Mouse (Mus musculus): ENCODE measurements around the gene Bnip2. TPM values are rescaled to one million over a fixed set of nuclear protein-coding genes. Genes with fewer than 3 reads are reported as not detected.

Gene Bnip2
- polyA plus RNA-seq, 1 experiment from 2014 or later = 121 TPM

DNA sequence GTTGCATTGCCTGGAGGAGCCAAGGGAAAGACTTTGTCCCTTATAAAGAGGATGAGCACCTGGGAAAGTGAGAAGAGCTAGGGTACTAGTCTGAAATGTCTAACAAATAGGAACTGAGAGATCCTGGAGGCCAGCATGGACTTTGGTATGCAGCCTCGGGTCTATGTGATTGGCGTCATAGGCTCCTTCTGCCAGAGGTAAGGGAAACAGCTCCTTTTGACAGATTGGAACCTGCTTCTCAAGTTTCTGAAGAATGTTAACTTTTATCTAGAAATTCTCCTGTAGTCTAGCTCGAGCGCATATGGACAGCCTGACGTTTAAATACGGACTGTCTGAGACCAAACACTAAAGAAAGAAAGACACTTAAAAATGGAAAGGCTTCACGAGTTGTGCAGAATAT, 48.7 kb downstream of the Bnip2 start, which contains the start of gene Gcnt3:
Gene Gcnt3, minus strand, starts transcription at position 101 of the 400 bp plus-strand sequence.
- Histone ChIP-seq H3K9me3 (ENCODE audit: control insufficient read depth, low read length) (no peaks in the 10 kb centered on the region), H3K4me3 (ENCODE audit: low read depth, low read length) (no peak within 1 kb of the TSS)
- WGBS = 95% methylated on average over 7 of the region's 7 CpGs

GRCm38 (mm10) chr9:70039597-70040385, 50.5 kb downstream of the Bnip2 start:
- WGBS = 89% methylated on average over 6 of the region's 6 CpGs

More for the DNA sequence above, 48.7 kb downstream of the Bnip2 start, which contains the start of gene Gcnt3:
- DNase-seq (ENCODE audit: low spot score) (no peak), ATAC-seq (ENCODE audit: insufficient read depth, low FRiP score, low TSS enrichment) (no peak)
- Histone ChIP-seq H3K4me1 (ENCODE audit: control insufficient read depth, insufficient read depth, low read length) (no peaks in the 10 kb centered on the region), H3K9ac (ENCODE audit: low read length) (no peak within 1 kb of the TSS), H3K4me2 (ENCODE audit: low read depth) (no peak within 1 kb of the TSS), H3K27ac (ENCODE audit: low read depth, low read length) (no peak within 1 kb of the TSS), H3K27me3 (ENCODE audit: control insufficient read depth, insufficient read depth, low read length) (no peaks in the 10 kb centered on the region), H3K36me3 (ENCODE audit: control insufficient read depth, insufficient read depth, low read length) (no peaks in the 10 kb centered on the region)

DNA sequence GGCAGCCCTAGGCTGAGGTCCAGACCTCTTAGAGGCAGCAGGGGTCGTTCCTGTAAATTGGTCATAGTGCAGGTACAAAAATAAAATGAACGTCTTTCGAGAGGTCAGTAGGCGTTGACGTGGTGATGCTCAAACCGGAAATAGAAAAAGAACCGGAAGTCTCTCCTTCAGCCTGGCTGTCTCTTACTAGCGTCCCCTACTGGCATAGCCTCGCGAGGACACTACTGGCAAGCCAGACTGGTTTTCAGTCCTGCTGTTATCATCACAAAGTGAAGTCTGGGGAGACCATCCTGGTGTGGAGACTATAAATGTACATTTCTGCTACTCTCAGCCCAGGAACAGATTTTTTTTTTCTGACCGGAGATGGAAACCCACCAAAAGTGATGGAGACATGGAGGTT, 51.3 kb downstream of the Bnip2 start:
- WGBS = 89% methylated on average over 11 of the region's 11 CpGs
- no peaks in the 10 kb centered on the region for H3K36me3 ChIP-seq (ENCODE audit: control insufficient read depth, insufficient read depth, low read length)
- H3K9me3 ChIP-seq (ENCODE audit: control insufficient read depth, low read length) = no peaks in the 10 kb centered on the region
- no peak overlapping the region for H3K27ac ChIP-seq (ENCODE audit: low read depth, low read length)
- no peaks in the 10 kb centered on the region for H3K27me3 ChIP-seq (ENCODE audit: control insufficient read depth, insufficient read depth, low read length)
- no peak overlapping the region for H3K4me3 ChIP-seq (ENCODE audit: low read depth, low read length)
- H3K4me1 ChIP-seq (ENCODE audit: control insufficient read depth, insufficient read depth, low read length) = no peaks in the 10 kb centered on the region
- DNase-seq (ENCODE audit: low spot score) (no peak), ATAC-seq (ENCODE audit: insufficient read depth, low FRiP score, low TSS enrichment) (no peak)
- H3K4me2 ChIP-seq (ENCODE audit: low read depth) = no peak overlapping the region
- no peak overlapping the region for H3K9ac ChIP-seq (ENCODE audit: low read length)

More at GRCm38 (mm10) chr9:70039597-70040385, 50.5 kb downstream of the Bnip2 start:
- DNase-seq (ENCODE audit: low spot score) = no peak
- no peak overlapping the region for H3K9ac ChIP-seq (ENCODE audit: low read length)
- no peak overlapping the region for H3K4me3 ChIP-seq (ENCODE audit: low read depth, low read length)
- no peaks in the 10 kb centered on the region for H3K9me3 ChIP-seq (ENCODE audit: control insufficient read depth, low read length)
- no peak for ATAC-seq (ENCODE audit: insufficient read depth, low FRiP score, low TSS enrichment)
- H3K4me1 ChIP-seq (ENCODE audit: control insufficient read depth, insufficient read depth, low read length) = no peaks in the 10 kb centered on the region
- no peak overlapping the region for H3K27ac ChIP-seq (ENCODE audit: low read depth, low read length)
- no peaks in the 10 kb centered on the region for H3K27me3 ChIP-seq (ENCODE audit: control insufficient read depth, insufficient read depth, low read length)
- H3K4me2 ChIP-seq (ENCODE audit: low read depth) = no peak overlapping the region
- H3K36me3 ChIP-seq (ENCODE audit: control insufficient read depth, insufficient read depth, low read length) = no peaks in the 10 kb centered on the region

DNA sequence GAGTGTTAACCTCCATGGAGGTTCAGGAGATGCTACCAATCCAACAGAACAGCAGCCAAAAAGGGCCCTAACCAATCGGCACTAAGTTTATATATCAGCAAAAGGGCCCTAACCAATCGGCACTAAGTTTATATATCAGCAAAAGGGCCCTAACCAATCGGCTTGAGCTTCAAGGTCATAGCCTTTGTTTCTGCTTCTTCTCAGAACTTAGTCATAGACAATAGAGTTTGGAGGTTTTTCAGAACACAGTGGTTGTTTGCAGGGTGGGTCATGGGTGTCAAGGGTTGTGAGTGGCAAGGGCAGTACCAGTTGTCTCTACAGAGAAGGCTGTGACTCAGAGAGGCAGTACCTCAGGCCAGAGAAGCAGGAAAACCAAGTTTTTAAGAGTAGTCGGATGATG, 52.9 kb downstream of the Bnip2 start:
- Histone ChIP-seq H3K4me3 (ENCODE audit: low read depth, low read length) (no peak overlapping the region), H3K9ac (ENCODE audit: low read length) (no peak overlapping the region), H3K4me1 (ENCODE audit: control insufficient read depth, insufficient read depth, low read length) (no peaks in the 10 kb centered on the region), H3K36me3 (ENCODE audit: control insufficient read depth, insufficient read depth, low read length) (no peaks in the 10 kb centered on the region), H3K27me3 (ENCODE audit: control insufficient read depth, insufficient read depth, low read length) (no peaks in the 10 kb centered on the region), H3K27ac (ENCODE audit: low read depth, low read length) (no peak overlapping the region), H3K9me3 (ENCODE audit: control insufficient read depth, low read length) (no peaks in the 10 kb centered on the region), H3K4me2 (ENCODE audit: low read depth) (no peak overlapping the region)
- DNase-seq (ENCODE audit: low spot score) = no peak
- WGBS = 89% methylated on average over 4 of the region's 4 CpGs
- ATAC-seq (ENCODE audit: insufficient read depth, low FRiP score, low TSS enrichment) = no peak

DNA sequence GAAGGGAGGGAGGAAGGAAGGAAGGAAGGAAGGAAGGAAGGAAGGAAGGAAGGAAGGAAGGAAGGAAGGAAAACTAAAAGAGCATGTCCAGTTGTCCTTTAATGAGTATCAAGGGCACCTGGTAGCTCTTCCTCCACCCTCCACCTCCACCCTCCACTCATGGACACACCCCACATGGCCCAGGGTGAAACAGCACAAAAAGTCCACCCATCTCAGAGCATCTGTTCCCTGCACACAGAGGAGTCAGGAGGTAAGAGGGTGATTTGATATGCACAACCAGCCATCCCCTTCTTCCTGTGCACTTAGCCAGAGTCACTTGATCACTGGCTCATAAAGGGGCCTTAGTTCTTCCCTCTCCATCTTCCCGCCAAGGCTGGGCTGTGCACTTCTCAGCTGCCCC, 53.7 kb downstream of the Bnip2 start:
- no peaks in the 10 kb centered on the region for H3K4me1 ChIP-seq (ENCODE audit: control insufficient read depth, insufficient read depth, low read length)
- no peak overlapping the region for H3K4me2 ChIP-seq (ENCODE audit: low read depth)
- no peak overlapping the region for H3K27ac ChIP-seq (ENCODE audit: low read depth, low read length)
- no peaks in the 10 kb centered on the region for H3K9me3 ChIP-seq (ENCODE audit: control insufficient read depth, low read length)
- DNase-seq (ENCODE audit: low spot score) (no peak), ATAC-seq (ENCODE audit: insufficient read depth, low FRiP score, low TSS enrichment) (no peak)
- H3K4me3 ChIP-seq (ENCODE audit: low read depth, low read length) = no peak overlapping the region
- H3K27me3 ChIP-seq (ENCODE audit: control insufficient read depth, insufficient read depth, low read length) = no peaks in the 10 kb centered on the region
- no peaks in the 10 kb centered on the region for H3K36me3 ChIP-seq (ENCODE audit: control insufficient read depth, insufficient read depth, low read length)
- 44% methylated on average over 1 of the region's 1 CpGs for WGBS
- H3K9ac ChIP-seq (ENCODE audit: low read length) = no peak overlapping the region

GRCm38 (mm10) chr9:70044865-70045264, 55.6 kb downstream of the Bnip2 start:
- no peak overlapping the region for H3K27ac ChIP-seq (ENCODE audit: low read depth, low read length)
- no peak overlapping the region for H3K9ac ChIP-seq (ENCODE audit: low read length)
- no peak overlapping the region for H3K4me3 ChIP-seq (ENCODE audit: low read depth, low read length)
- H3K4me1 ChIP-seq (ENCODE audit: control insufficient read depth, insufficient read depth, low read length) = no peaks in the 10 kb centered on the region
- H3K9me3 ChIP-seq (ENCODE audit: control insufficient read depth, low read length) = no peaks in the 10 kb centered on the region
- no peak for DNase-seq (ENCODE audit: low spot score)
- H3K36me3 ChIP-seq (ENCODE audit: control insufficient read depth, insufficient read depth, low read length) = no peaks in the 10 kb centered on the region
- 85% methylated on average over 2 of the region's 2 CpGs for WGBS
- no peaks in the 10 kb centered on the region for H3K27me3 ChIP-seq (ENCODE audit: control insufficient read depth, insufficient read depth, low read length)
- no peak overlapping the region for H3K4me2 ChIP-seq (ENCODE audit: low read depth)
- ATAC-seq (ENCODE audit: insufficient read depth, low FRiP score, low TSS enrichment) = no peak

DNA sequence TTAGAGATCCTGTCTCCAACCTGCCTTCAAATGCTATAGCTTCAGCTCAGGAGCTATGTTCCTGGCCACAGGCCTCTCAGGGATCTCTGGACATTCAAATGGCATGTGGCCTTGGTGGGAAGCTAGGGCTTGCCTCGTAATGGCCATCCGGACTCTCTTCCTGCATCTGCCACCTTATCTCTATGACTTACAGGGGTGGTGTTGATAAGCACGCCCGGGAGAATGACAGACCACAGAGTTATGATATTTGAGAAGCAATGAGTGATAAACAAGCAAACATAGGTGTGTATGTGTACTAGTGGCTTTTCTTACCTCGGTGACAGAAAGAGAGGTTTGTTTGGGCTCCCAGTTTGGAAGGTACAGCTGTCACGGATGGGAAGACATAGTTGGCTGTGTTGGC, 57.0 kb downstream of the Bnip2 start:
- H3K4me2 ChIP-seq (ENCODE audit: low read depth) = no peak overlapping the region
- H3K9me3 ChIP-seq (ENCODE audit: control insufficient read depth, low read length) = no peaks in the 10 kb centered on the region
- DNase-seq (ENCODE audit: low spot score) (no peak), ATAC-seq (ENCODE audit: insufficient read depth, low FRiP score, low TSS enrichment) (no peak)
- no peak overlapping the region for H3K27ac ChIP-seq (ENCODE audit: low read depth, low read length)
- no peak overlapping the region for H3K9ac ChIP-seq (ENCODE audit: low read length)
- H3K36me3 ChIP-seq (ENCODE audit: control insufficient read depth, insufficient read depth, low read length) = no peaks in the 10 kb centered on the region
- no peaks in the 10 kb centered on the region for H3K4me1 ChIP-seq (ENCODE audit: control insufficient read depth, insufficient read depth, low read length)
- no peaks in the 10 kb centered on the region for H3K27me3 ChIP-seq (ENCODE audit: control insufficient read depth, insufficient read depth, low read length)
- 95% methylated on average over 6 of the region's 6 CpGs for WGBS
- H3K4me3 ChIP-seq (ENCODE audit: low read depth, low read length) = no peak overlapping the region

DNA sequence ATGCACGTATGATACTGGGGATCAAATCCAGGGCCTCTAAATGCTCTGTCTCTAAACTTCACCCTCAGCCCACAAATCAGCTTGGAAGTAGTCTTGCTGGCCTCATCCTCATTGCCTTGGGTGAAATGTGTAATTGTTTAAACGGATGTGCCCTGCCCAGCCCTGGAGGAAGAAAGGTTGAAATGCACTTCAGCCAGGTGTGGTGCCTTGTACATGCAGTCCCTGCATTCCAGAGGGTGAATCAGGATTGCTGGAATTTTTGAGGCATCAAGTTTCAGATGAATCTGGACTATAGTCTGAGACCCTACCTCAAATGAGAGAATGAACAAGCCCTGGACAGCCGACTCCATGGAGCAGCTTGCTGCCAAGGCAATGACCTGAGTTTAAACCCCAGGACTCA, 58.6 kb downstream of the Bnip2 start:
- no peak overlapping the region for H3K27ac ChIP-seq (ENCODE audit: low read depth, low read length)
- no peak overlapping the region for H3K4me3 ChIP-seq (ENCODE audit: low read depth, low read length)
- no peaks in the 10 kb centered on the region for H3K9me3 ChIP-seq (ENCODE audit: control insufficient read depth, low read length)
- ATAC-seq (ENCODE audit: insufficient read depth, low FRiP score, low TSS enrichment) (no peak), DNase-seq (ENCODE audit: low spot score) (no peak)
- no peaks in the 10 kb centered on the region for H3K27me3 ChIP-seq (ENCODE audit: control insufficient read depth, insufficient read depth, low read length)
- H3K36me3 ChIP-seq (ENCODE audit: control insufficient read depth, insufficient read depth, low read length) = no peaks in the 10 kb centered on the region
- H3K4me1 ChIP-seq (ENCODE audit: control insufficient read depth, insufficient read depth, low read length) = no peaks in the 10 kb centered on the region
- no peak overlapping the region for H3K9ac ChIP-seq (ENCODE audit: low read length)
- H3K4me2 ChIP-seq (ENCODE audit: low read depth) = no peak overlapping the region
- WGBS = 60% methylated on average over 3 of the region's 3 CpGs

GRCm38 (mm10) chr9:70048280-70048679, 59.0 kb downstream of the Bnip2 start:
- DNase-seq (ENCODE audit: low spot score) (no peak), ATAC-seq (ENCODE audit: insufficient read depth, low FRiP score, low TSS enrichment) (no peak)
- no peak overlapping the region for H3K4me3 ChIP-seq (ENCODE audit: low read depth, low read length)
- H3K9me3 ChIP-seq (ENCODE audit: control insufficient read depth, low read length) = no peaks in the 10 kb centered on the region
- WGBS = 47% methylated on average over 5 of the region's 5 CpGs
- no peaks in the 10 kb centered on the region for H3K36me3 ChIP-seq (ENCODE audit: control insufficient read depth, insufficient read depth, low read length)
- H3K27me3 ChIP-seq (ENCODE audit: control insufficient read depth, insufficient read depth, low read length) = no peaks in the 10 kb centered on the region
- H3K4me1 ChIP-seq (ENCODE audit: control insufficient read depth, insufficient read depth, low read length) = no peaks in the 10 kb centered on the region
- no peak overlapping the region for H3K27ac ChIP-seq (ENCODE audit: low read depth, low read length)
- H3K9ac ChIP-seq (ENCODE audit: low read length) = no peak overlapping the region
- no peak overlapping the region for H3K4me2 ChIP-seq (ENCODE audit: low read depth)
